Mouse (Mus musculus) heart, postnatal 0 days (tissue): ENCODE measurements around the gene Camsap2. TPM values are rescaled to one million over a fixed set of nuclear protein-coding genes. Genes with fewer than 3 reads are reported as not detected.

Experiments used
- ATAC-seq: fragments of 200-750 bp; cut with Nextera tagmentation; 2 replicates; pipeline ENCODE4 v1.8.0; 2017; ENCODE audit warnings: low read depth, moderate number of reproducible peaks, moderate library complexity; ENCODE audit not compliant: insufficient read depth
- DNase-seq: peaks from one replicate; pipeline ENCODE4 v3.0.0-alpha.2; 2016; ENCODE audit warnings: low spot score
- H3K27ac ChIP-seq: fragments of 300-500 bp; sonication (generic); 2 replicates; pipeline ENCODE4 v1.5.1; 2014; ENCODE audit warnings: low read depth, mild to moderate bottlenecking
- H3K27me3 ChIP-seq: fragments of 300-500 bp; sonication (generic); 2 replicates; pipeline ENCODE4 v1.6.1; 2014; ENCODE audit warnings: low read length, mixed read lengths; ENCODE audit not compliant: control insufficient read depth, insufficient read depth
- H3K36me3 ChIP-seq: fragments of 300-500 bp; sonication (generic); replicated peaks from 2 replicates; pipeline ENCODE4 v1.6.1; 2014; ENCODE audit warnings: low read length, mixed read lengths; ENCODE audit not compliant: control insufficient read depth, insufficient read depth
- H3K4me1 ChIP-seq: fragments of 300-500 bp; sonication (generic); 2 replicates; pipeline ENCODE4 v1.6.1; 2014; ENCODE audit warnings: antibody characterized with exemption; ENCODE audit not compliant: control insufficient read depth, insufficient read depth
- H3K4me2 ChIP-seq: fragments of 300-500 bp; sonication (generic); 2 replicates; pipeline ENCODE4 v1.6.1; 2014; ENCODE audit warnings: low read depth, mild to moderate bottlenecking, low read length, moderate library complexity
- H3K4me3 ChIP-seq: fragments of 300-500 bp; sonication (generic); 2 replicates; pipeline ENCODE4 v1.5.1; 2014; ENCODE audit warnings: low read depth, low read length
- H3K9ac ChIP-seq: fragments of 300-500 bp; sonication (generic); replicated peaks from 2 replicates; pipeline ENCODE4 v1.6.1; 2014; ENCODE audit warnings: low read depth, low read length, mixed read lengths
- H3K9me3 ChIP-seq: fragments of 300-500 bp; sonication (generic); replicated peaks from 2 replicates; pipeline ENCODE4 v1.6.1; 2016; ENCODE audit warnings: low read length; ENCODE audit not compliant: control insufficient read depth
- CTCF ChIP-seq: IDR thresholded peaks from 2 replicates; pipeline ENCODE4 v1.5.1; 2016; ENCODE audit warnings: antibody characterized with exemption, control low read depth, low read depth
- EP300 ChIP-seq: IDR thresholded peaks from 2 replicates; pipeline ENCODE4 v1.6.1; 2016; ENCODE audit warnings: antibody characterized with exemption, low read depth
- whole genome bisulfite sequencing: fragments of 180-500 bp; shearing (Covaris S2); extraction: QIAGEN DNeasy Blood & Tissue Kit; methylation state at CpG from one replicate; pipeline ENCODE4 v1.1.7; 2014; 5-methylcytosine and 5-hydroxymethylcytosine counted together
- polyA plus RNA-seq: library from polyadenylated mRNA; unstranded; fragments of >200 nt; fragmentation: Nextera tagmentation; extraction: Ambion mirVana; gene quantifications from 2 replicates; pipeline ENCODE4 v1.2.1, GENCODE M21; 2015
- total RNA-seq: library from RNA; depleted of rRNA; stranded (reverse); fragments of >200 nt; gene quantifications from 2 replicates; pipeline ENCODE4 v1.2.3, GENCODE M21; 2014; ENCODE audit warnings: low replicate concordance

Gene Camsap2
- total and polyA plus RNA-seq, 2 experiments from 2014 or later: 4.5 to 16.4 TPM

- peaks cover 9% of the 10 kb centered on the region; the same call in 1 of the 2 replicates for H3K4me1 ChIP-seq
- no peaks in the 10 kb centered on the region for H3K27me3 ChIP-seq
- no peak overlapping the region for H3K9ac ChIP-seq
- peaks cover 8% of the 10 kb centered on the region; the same call in 1 of the 2 replicates for H3K36me3 ChIP-seq
- H3K4me2 ChIP-seq: no peak overlapping the region
- no peaks in the 10 kb centered on the region for H3K9me3 ChIP-seq
- DNase-seq: no peak
- no peak overlapping the region for H3K27ac ChIP-seq
- TF ChIP-seq EP300 (no peak), CTCF (no peak)
- WGBS: 56% methylated on average over 4 of the region's 4 CpGs
- ATAC-seq: no peak
- no peak overlapping the region for H3K4me3 ChIP-seq
Observed at GRCm38 (mm10) chr1:136331836-136332235, 14.1 kb downstream of the Camsap2 start.

GRCm38 (mm10) chr1:136329426-136329825 is 16.5 kb downstream of the Camsap2 start:
- TF ChIP-seq EP300 (no peak), CTCF (no peak)
- Histone ChIP-seq H3K4me2 (no peak overlapping the region), H3K27ac (no peak overlapping the region), H3K27me3 (no peaks in the 10 kb centered on the region), H3K9me3 (no peaks in the 10 kb centered on the region), H3K9ac (no peak overlapping the region), H3K36me3 (peaks cover 8% of the 10 kb centered on the region; the same call in 1 of the 2 replicates), H3K4me3 (no peak overlapping the region), H3K4me1 (peaks cover 20% of the 10 kb centered on the region)
- no peak for ATAC-seq
- no peak for DNase-seq
- WGBS: 63% methylated on average over 4 of the region's 4 CpGs

DNA sequence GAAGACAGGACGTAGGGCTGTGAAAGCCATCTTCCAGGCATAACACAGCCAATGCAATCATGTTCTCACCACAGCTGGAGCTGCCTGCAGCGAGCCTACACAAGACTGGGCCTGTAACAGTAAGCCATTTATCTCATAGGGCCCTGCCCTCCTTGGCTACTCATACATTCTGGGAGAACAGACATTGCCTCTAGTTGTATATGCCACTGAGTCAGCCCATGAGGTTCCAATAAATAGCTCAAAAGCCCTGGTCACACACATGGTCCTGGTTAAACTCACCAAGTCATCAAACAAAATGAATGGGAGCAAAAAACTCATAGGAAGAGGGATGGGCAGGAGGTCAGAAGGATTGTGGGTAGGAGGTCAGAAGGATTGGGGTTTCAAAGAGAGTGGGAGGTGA is 17.3 kb downstream of the Camsap2 start:
- H3K36me3 ChIP-seq: peaks cover 14% of the 10 kb centered on the region
- no peaks in the 10 kb centered on the region for H3K27me3 ChIP-seq
- no peak overlapping the region for H3K4me2 ChIP-seq
- no peak for TF ChIP-seq CTCF
- no peak for TF ChIP-seq EP300
- H3K4me3 ChIP-seq: no peak overlapping the region
- H3K9me3 ChIP-seq: no peaks in the 10 kb centered on the region
- H3K4me1 ChIP-seq: peaks cover 20% of the 10 kb centered on the region
- no peak for ATAC-seq
- DNase-seq: no peak
- H3K9ac ChIP-seq: no peak overlapping the region
- H3K27ac ChIP-seq: no peak overlapping the region
- 71% methylated on average over 2 of the region's 2 CpGs for WGBS

DNA sequence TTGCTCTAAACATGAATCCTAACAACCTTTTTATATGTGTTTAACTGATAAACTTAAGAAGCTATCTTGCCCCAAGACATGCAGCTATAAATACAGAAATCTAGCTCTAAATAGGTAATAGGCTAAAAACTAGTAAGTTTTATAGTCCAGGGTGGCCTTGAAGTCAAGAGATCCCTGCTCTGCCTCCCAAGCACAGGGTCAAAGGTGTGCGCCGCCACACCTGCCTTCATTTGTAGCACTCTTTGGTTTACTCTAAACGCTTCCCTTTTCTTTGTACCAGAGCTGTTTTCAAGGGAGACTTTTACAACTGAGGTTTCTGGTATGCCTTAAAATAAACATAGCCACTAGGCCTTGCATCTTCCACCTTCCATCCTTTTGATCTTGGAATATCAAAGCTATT is 18.3 kb downstream of the Camsap2 start:
- ATAC-seq (no peak), DNase-seq (no peak)
- no peak overlapping the region for H3K9ac ChIP-seq
- H3K4me1 ChIP-seq: peaks cover 20% of the 10 kb centered on the region
- H3K9me3 ChIP-seq: no peaks in the 10 kb centered on the region
- no peak overlapping the region for H3K4me3 ChIP-seq
- H3K27ac ChIP-seq: no peak overlapping the region
- H3K27me3 ChIP-seq: no peaks in the 10 kb centered on the region
- WGBS: 97% methylated on average over 3 of the region's 3 CpGs
- no peak overlapping the region for H3K4me2 ChIP-seq
- no peak for TF ChIP-seq CTCF
- TF ChIP-seq EP300: no peak
- peaks cover 22% of the 10 kb centered on the region for H3K36me3 ChIP-seq

DNA sequence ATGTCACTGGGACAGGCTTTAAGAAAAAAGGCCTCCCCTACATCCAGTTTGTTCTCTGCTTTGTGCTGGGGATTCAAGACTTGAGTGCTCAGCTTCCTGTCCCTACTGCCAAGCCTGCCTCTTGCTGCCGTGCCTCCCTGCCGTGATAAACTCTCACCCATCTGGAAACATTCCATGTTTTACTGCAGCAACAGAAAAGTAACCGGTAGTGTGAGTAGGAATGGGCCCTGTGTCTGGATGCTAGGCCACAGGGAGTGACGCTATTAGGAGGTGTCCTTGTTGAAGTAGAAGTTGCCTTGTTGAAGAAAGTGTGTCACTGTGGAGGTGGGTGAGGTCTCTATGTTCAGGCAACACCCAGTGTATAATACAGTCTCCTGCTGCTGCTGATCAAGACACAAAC is 20.0 kb downstream of the Camsap2 start:
- Histone ChIP-seq H3K9ac (peak overlapping the region; percentile 31), H3K27ac (peak overlapping the region; percentile 84), H3K36me3 (peaks cover 17% of the 10 kb centered on the region), H3K4me2 (peak overlapping the region; percentile 39), H3K4me3 (no peak overlapping the region), H3K4me1 (peaks cover 20% of the 10 kb centered on the region), H3K9me3 (no peaks in the 10 kb centered on the region), H3K27me3 (no peaks in the 10 kb centered on the region)
- 5% methylated on average over 4 of the region's 4 CpGs for WGBS
- no peak for TF ChIP-seq CTCF
- TF ChIP-seq EP300: no peak
- peak; percentile 95 for DNase-seq
- ATAC-seq: peak; percentile 96

DNA sequence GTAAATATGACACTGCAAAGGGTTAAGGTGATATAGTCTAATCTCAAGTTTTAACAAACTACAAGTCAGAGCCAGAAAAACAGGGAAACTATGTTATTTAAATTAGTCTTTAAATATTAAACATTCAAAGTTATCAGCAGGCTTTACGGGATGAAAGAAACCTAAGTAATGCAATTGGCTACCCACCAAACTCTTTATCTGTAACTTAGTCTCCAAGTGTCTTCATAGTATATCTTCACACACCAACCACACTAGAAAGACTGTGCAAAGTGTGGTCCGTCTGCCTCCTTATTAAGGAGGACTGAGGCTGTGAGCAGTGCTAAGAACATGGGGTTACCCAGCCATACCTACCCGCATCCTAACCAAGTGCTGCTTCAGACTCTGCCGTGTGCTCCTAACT is 23.6 kb downstream of the Camsap2 start:
- Histone ChIP-seq H3K4me1 (peaks cover 15% of the 10 kb centered on the region), H3K4me3 (no peak overlapping the region), H3K4me2 (no peak overlapping the region), H3K27ac (no peak overlapping the region), H3K36me3 (peaks cover 17% of the 10 kb centered on the region), H3K9me3 (no peaks in the 10 kb centered on the region), H3K27me3 (no peaks in the 10 kb centered on the region), H3K9ac (no peak overlapping the region)
- no peak for ATAC-seq
- DNase-seq: no peak
- WGBS: 69% methylated on average over 4 of the region's 4 CpGs
- no peak for TF ChIP-seq CTCF
- TF ChIP-seq EP300: no peak
